Mouse (Mus musculus) myocyte (in vitro differentiated cells): Measurements from ENCODE around the gene Larp7. TPM values are rescaled to one million over a fixed set of nuclear protein-coding genes. Genes with fewer than 3 reads are reported as not detected.

ENCODE experiments used
- H3K27me3 ChIP-seq: one replicate; pipeline ENCODE4 v1.6.1; 2011; ENCODE audit not compliant: control insufficient read depth, insufficient read depth, insufficient read length
- H3K36me3 ChIP-seq: one replicate; pipeline ENCODE4 v1.6.1; 2011; ENCODE audit not compliant: control insufficient read depth, insufficient read depth
- H3K4me2 ChIP-seq: one replicate; pipeline ENCODE4 v1.6.1; 2011; ENCODE audit warnings: low read depth, control low read depth
- H3K4me3 ChIP-seq: one replicate; pipeline ENCODE4 v1.5.1; 2011; ENCODE audit warnings: mild to moderate bottlenecking, control low read depth, moderate library complexity
- H3K79me2 ChIP-seq: one replicate; pipeline ENCODE4 v1.6.1; 2011; ENCODE audit not compliant: control insufficient read depth, insufficient read depth
- H3ac ChIP-seq: one replicate; pipeline ENCODE4 v1.6.1; 2011; ENCODE audit not compliant: control insufficient read depth, insufficient read length
- CEBPB ChIP-seq: IDR thresholded peaks from 2 replicates; pipeline ENCODE4 v1.6.1; 2011; ENCODE audit warnings: mild to moderate bottlenecking, moderate library complexity; ENCODE audit not compliant: poor library complexity, insufficient read depth, severe bottlenecking
- E2F4 ChIP-seq: IDR thresholded peaks from one replicate; pipeline ENCODE4 v1.6.1; 2011; ENCODE audit warnings: mild to moderate bottlenecking, control low read depth, moderate library complexity; ENCODE audit not compliant: insufficient read depth
- MAX ChIP-seq: IDR thresholded peaks from one replicate; pipeline ENCODE4 v1.6.1; 2011; ENCODE audit warnings: low read depth, mild to moderate bottlenecking, control low read depth
- MYOD1 ChIP-seq, 3 experiments: IDR thresholded peaks; one replicate each; pipeline ENCODE4 v1.6.1; 2011; ENCODE audit warnings: control low read depth in 2 of 3, low read depth in 2 of 3, mild to moderate bottlenecking in 2 of 3, moderate library complexity in 1 of 3; ENCODE audit not compliant: insufficient read length in 2 of 3, control insufficient read depth in 1 of 3
- MYOG ChIP-seq, 3 experiments: IDR thresholded peaks; one replicate each; pipeline ENCODE4 v1.6.1; 2011; ENCODE audit warnings: control low read depth in 2 of 3, low read depth in 2 of 3, mild to moderate bottlenecking in 2 of 3; ENCODE audit not compliant: insufficient read length in 2 of 3, control insufficient read depth in 1 of 3, insufficient read depth in 1 of 3
- POLR2A ChIP-seq: IDR thresholded peaks from one replicate; pipeline ENCODE4 v1.6.1; 2011; ENCODE audit warnings: low read depth, mild to moderate bottlenecking, control low read depth, moderate library complexity; ENCODE audit not compliant: insufficient read length
- POLR2AphosphoS2 ChIP-seq: IDR thresholded peaks from one replicate; pipeline ENCODE4 v1.6.1; 2011; ENCODE audit warnings: low read depth, control low read depth; ENCODE audit not compliant: insufficient read length
- REST ChIP-seq: IDR thresholded peaks from one replicate; pipeline ENCODE4 v1.6.1; 2011; ENCODE audit warnings: mild to moderate bottlenecking, control low read depth, moderate library complexity; ENCODE audit not compliant: insufficient read depth, insufficient read length
- SRF ChIP-seq: IDR thresholded peaks from one replicate; pipeline ENCODE4 v1.6.1; 2011; ENCODE audit warnings: low read depth; ENCODE audit not compliant: control insufficient read depth, insufficient read length
- TCF12 ChIP-seq: IDR thresholded peaks from one replicate; pipeline ENCODE4 v1.6.1; 2011; ENCODE audit warnings: mild to moderate bottlenecking, control low read depth; ENCODE audit not compliant: poor library complexity, insufficient read depth, severe bottlenecking
- TCF3 ChIP-seq: IDR thresholded peaks from one replicate; pipeline ENCODE4 v1.6.1; 2011; ENCODE audit warnings: low read depth, control low read depth; ENCODE audit not compliant: insufficient read length
- USF1 ChIP-seq: IDR thresholded peaks from one replicate; pipeline ENCODE4 v1.6.1; 2011; ENCODE audit warnings: low read depth, mild to moderate bottlenecking, control low read depth, moderate library complexity
- polyA plus RNA-seq: library from polyadenylated mRNA; unstranded; fragments of >200 nt; fragmentation: generic; extraction: Trizol; gene quantifications from one replicate; pipeline ENCODE4 v1.2.1, GENCODE M21; 2012; ENCODE audit warnings: missing spikeins

Larp7 gene
- polyA plus RNA-seq, 1 experiment, result 10.9 TPM

GRCm38 (mm10) chr3:127513699-127514098 is 39.5 kb downstream of the Larp7 start:
- Histone ChIP-seq H3K79me2 (no peaks in the 10 kb centered on the region), H3K27me3 (no peaks in the 10 kb centered on the region), H3K4me2 (no peak overlapping the region), H3K36me3 (no peaks in the 10 kb centered on the region), H3K4me3 (no peak overlapping the region), H3ac (no peak overlapping the region)
- no peak for TF ChIP-seq SRF
- TF ChIP-seq MYOD1 (IDR thresholded peaks at IDR 0.05; ENCODE audit: control insufficient read depth in 1 of 3, insufficient read length in 2 of 3, low read depth in 2 of 3), result no peak
- TF ChIP-seq MYOG (IDR thresholded peaks at IDR 0.05; ENCODE audit: control insufficient read depth in 1 of 3, insufficient read depth in 1 of 3, insufficient read length in 2 of 3, low read depth in 2 of 3), result no peak
- no peak for TF ChIP-seq TCF3
- no peak for TF ChIP-seq CEBPB
- TF ChIP-seq TCF12, result no peak
- TF ChIP-seq POLR2A, result no peak
- TF ChIP-seq MAX, result no peak
- TF ChIP-seq REST, result no peak
- TF ChIP-seq POLR2AphosphoS2, result no peak
- TF ChIP-seq E2F4, result no peak
- TF ChIP-seq USF1, result no peak

- Histone ChIP-seq H3K4me3 (no peak overlapping the region), H3K79me2 (no peaks in the 10 kb centered on the region), H3ac (no peak overlapping the region)
These were observed 40.3 kb downstream of the Larp7 start for GRCm38 (mm10) chr3:127512794-127513335.

GRCm38 (mm10) chr3:127511786-127512746 is 41.1 kb downstream of the Larp7 start:
- Histone ChIP-seq H3K79me2 (no peaks in the 10 kb centered on the region), H3K4me3 (no peak overlapping the region), H3K27me3 (no peaks in the 10 kb centered on the region), H3ac (no peak overlapping the region), H3K36me3 (no peaks in the 10 kb centered on the region), H3K4me2 (no peak overlapping the region)
- TF ChIP-seq CEBPB (no peak), USF1 (no peak), POLR2AphosphoS2 (no peak)

More at GRCm38 (mm10) chr3:127512794-127513335, 40.3 kb downstream of the Larp7 start:
- Histone ChIP-seq H3K27me3 (no peaks in the 10 kb centered on the region), H3K36me3 (no peaks in the 10 kb centered on the region), H3K4me2 (no peak overlapping the region)
- no peak for TF ChIP-seq E2F4
- no peak for TF ChIP-seq USF1
- no peak for TF ChIP-seq POLR2AphosphoS2
- no peak for TF ChIP-seq SRF
- no peak for TF ChIP-seq TCF3
- TF ChIP-seq MYOD1 (IDR thresholded peaks at IDR 0.05; ENCODE audit: control insufficient read depth in 1 of 3, insufficient read length in 2 of 3, low read depth in 2 of 3), result no peak
- TF ChIP-seq REST, result no peak
- TF ChIP-seq MAX, result no peak
- TF ChIP-seq POLR2A, result no peak
- no peak for TF ChIP-seq CEBPB
- no peak for TF ChIP-seq TCF12
- TF ChIP-seq MYOG (IDR thresholded peaks at IDR 0.05; ENCODE audit: control insufficient read depth in 1 of 3, insufficient read depth in 1 of 3, insufficient read length in 2 of 3, low read depth in 2 of 3), result no peak

- Histone ChIP-seq H3K4me2 (no peak overlapping the region), H3K79me2 (no peaks in the 10 kb centered on the region), H3K36me3 (no peaks in the 10 kb centered on the region), H3ac (no peak overlapping the region), H3K4me3 (no peak overlapping the region), H3K27me3 (no peaks in the 10 kb centered on the region)
- TF ChIP-seq E2F4 (no peak), MYOG (IDR thresholded peaks at IDR 0.05; ENCODE audit: control insufficient read depth in 1 of 3, insufficient read depth in 1 of 3, insufficient read length in 2 of 3, low read depth in 2 of 3) (no peak), REST (no peak), MYOD1 (IDR thresholded peaks at IDR 0.05; ENCODE audit: control insufficient read depth in 1 of 3, insufficient read length in 2 of 3, low read depth in 2 of 3) (no peak), TCF12 (no peak), SRF (no peak), POLR2AphosphoS2 (no peak), USF1 (no peak), MAX (no peak)
These were observed 45.0 kb downstream of the Larp7 start for GRCm38 (mm10) chr3:127507878-127508783.
